Mouse (Mus musculus) gastrocnemius, adult 8-10 months (tissue): Measurements from ENCODE around the gene Cadps. TPM values are rescaled to one million over a fixed set of nuclear protein-coding genes. Genes with fewer than 3 reads are reported as not detected.
"Not testable (repeated sequence)": the region's sequence is repeated elsewhere in the genome, so short reads cannot be mapped to it uniquely, and the experiment has no call there.

Experiments
- DNase-seq, 2 experiments: peaks; one replicate each; pipeline ENCODE4 v3.0.0; 2022; ENCODE audit warnings: low spot score in 2 of 2
- total RNA-seq, 4 experiments: library from RNA; stranded (reverse); gene quantifications; 2 replicates each; pipeline ENCODE4 v1.2.4; 2022

Cadps gene
- total RNA-seq, 4 experiments from 2014 or later: 0.07 to 0.24 (median 0.22) TPM; not detected in 1

- DNase-seq: no peak
Measured at GRCm38 (mm10) chr14:12591829-12592228, 231.1 kb downstream of the Cadps start.

- DNase-seq: no peak
Measured at GRCm38 (mm10) chr14:12583536-12583935, 239.3 kb downstream of the Cadps start.

DNA sequence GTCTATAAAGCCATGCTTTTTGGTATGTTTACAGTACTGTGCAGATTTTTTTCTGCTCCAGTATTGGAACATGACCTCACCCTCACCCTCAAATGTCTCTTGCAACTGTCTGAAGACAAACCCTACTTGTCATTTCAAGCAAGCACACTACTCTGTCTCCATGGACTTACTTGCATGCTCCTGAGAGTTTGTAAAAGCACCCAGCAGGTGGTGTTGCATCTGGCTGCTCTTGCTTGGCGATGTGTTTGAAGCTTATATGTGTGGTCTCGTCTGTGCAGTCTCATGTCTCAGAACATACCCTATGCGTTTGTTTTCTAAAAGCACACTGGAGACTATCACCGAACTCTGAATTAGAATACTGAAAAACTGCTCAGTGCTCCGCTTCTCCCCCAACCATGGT, 241.2 kb downstream of the Cadps start:
- no peak for DNase-seq

DNA sequence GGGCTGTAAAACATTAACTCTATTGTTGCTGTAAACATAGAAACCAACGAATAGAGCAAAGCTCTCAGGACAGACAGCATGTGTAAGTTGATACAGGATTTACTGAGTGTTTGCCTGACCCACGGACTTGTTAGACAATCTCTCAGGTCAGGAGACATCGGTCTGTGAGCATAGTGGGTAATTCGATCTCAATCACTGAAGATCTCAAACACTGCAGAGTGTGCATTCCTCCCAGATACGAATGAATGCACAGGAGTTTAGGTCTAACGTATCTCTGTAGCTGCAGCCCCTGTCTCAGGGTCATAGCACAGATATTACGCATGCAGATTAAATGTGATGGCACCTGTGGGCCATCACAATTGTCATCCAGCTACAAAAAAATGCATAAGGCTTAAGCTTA, 242.1 kb downstream of the Cadps start:
- no peak for DNase-seq

DNA sequence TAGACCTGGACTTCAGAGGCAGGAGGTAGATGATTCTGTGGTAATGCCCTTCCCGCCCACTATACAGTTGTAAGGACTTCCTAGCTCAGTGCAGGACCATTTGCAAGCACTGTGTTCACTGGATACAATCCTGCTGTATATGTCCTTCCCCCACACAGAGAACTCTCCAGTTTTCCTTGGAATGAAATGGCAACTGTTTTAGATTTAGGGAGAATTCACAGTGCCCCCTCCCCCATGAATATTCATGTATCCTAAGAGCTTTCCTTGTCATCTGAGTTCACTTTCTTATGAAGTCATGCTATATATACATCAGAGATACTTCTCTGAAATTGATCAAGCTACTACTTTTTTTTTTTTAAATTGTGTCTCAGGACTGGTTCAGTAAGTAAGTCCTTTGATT, 244.7 kb downstream of the Cadps start:
- DNase-seq: no peak

GRCm38 (mm10) chr14:12577475-12578140, 245.3 kb downstream of the Cadps start:
- no peak for DNase-seq

- no peak for DNase-seq
Measured at GRCm38 (mm10) chr14:12575105-12575504, 247.8 kb downstream of the Cadps start.

GRCm38 (mm10) chr14:12574336-12574735, 248.5 kb downstream of the Cadps start:
- DNase-seq: no peak

GRCm38 (mm10) chr14:12561730-12562129, 261.1 kb downstream of the Cadps start:
- not testable (repeated sequence) for DNase-seq

DNA sequence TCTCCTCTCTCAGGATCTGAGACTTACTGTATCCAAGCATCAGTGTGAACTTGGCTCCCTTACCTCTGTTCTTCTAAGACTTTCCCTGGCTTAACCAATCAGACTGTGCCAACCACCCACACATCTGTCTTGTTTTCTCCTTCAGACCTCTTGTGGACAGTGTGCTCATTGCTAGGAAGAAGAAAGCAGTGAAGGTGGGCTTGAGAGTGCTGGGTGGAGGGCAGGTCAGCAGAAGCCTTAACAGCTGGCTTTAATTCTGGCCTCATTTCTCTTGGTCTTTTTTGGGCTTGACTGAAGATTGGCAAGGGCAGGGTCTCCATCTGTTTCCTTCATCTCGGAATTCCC, 262.7 kb downstream of the Cadps start:
- DNase-seq: no peak

DNA sequence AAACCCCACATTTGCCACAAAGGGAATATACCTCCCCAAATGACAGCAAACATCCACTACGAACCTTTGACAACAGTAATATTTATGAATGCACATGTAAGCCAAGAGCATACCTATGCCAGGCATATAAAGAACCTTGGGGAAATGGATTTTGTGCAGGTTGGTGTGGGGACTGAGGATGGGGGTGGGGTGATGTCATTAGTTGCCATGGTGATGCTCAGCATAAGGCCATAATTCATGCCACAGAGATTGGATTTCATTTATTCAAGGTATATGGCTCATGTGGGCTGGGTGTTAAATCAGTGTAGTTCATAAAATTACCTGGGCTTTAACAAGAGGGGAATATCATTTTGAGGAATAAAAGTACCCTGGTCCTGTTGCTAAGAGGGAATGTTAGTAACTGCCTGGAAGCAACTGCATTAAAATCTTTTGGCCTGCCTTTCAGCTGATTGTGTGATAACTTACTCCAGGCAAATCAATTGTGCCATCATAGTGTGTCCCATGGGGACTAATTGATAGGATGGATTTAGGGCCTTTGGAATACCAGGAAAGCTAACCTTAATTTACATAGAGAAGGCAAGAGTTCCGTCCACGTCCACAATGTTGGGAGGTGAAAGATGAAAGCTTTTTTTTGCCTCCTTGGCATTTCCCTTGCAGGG, 263.2 kb downstream of the Cadps start:
- DNase-seq: no peak

GRCm38 (mm10) chr14:12558920-12559573, 263.8 kb downstream of the Cadps start:
- DNase-seq: no peak

GRCm38 (mm10) chr14:12554486-12554885, 268.4 kb downstream of the Cadps start:
- DNase-seq: no peak

DNA sequence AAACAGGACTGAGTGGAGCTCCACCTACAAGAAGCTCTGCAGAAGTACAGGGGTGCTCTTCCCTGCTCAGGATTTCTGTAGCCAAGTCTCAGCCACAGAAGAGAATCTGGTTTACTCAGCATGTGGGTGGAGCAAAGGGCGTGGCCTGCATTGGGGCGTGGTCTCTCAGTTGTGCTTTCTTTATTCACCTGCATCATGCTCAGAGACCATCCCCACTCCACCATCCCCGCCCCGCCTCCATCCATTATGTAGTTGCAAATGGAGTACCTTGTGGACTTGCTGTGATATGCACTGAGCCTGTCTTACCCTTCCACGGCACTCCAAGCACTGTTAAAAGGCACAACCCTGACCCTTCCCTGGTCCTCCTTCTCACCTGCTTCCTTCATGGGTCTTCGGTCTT, 271.5 kb downstream of the Cadps start:
- no peak for DNase-seq

- no peak for DNase-seq
Measured at GRCm38 (mm10) chr14:12550931-12551330, 271.9 kb downstream of the Cadps start.

- DNase-seq: no peak
Measured at GRCm38 (mm10) chr14:12549290-12549689, 273.6 kb downstream of the Cadps start.

DNA sequence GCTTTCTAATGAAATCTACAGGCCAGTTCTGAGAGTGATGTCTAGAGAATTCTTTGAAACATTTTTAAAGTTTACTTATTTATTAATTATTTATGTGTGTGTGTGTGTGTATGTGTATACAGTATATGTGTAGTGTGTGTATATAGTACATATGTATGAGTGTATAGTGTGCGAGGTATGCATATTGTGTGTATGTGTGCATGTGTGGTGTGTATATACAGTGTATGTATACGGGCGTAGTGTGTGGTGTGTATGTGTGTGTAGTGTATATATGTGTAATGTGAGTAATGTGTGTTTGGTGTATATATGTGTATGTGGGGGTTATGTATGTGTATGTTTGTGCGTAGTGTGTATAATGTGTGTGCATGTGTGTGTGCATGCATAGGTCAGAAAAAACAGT, 275.4 kb downstream of the Cadps start:
- DNase-seq: no peak

DNA sequence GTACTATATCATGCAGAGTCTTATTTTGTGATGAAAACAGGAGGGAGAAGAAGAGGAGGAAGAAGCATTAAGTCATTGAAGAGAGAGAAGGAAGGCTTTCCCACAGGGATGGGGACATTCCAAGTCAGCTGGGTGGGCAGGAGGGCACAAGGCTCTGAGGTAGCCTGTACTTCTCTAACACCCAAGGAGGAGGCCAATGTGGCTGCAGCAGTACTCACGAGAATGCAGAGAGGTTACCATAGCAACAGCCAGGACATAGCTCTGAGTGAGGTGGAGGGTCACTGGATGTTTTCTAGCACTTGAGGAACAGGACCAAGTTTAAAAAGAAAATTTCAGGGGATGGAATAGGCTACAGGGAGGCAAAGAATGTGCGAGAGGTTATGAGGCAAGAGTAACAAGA, 281.1 kb downstream of the Cadps start:
- DNase-seq: no peak

- no peak for DNase-seq
Measured at GRCm38 (mm10) chr14:12539071-12539470, 283.8 kb downstream of the Cadps start.

DNA sequence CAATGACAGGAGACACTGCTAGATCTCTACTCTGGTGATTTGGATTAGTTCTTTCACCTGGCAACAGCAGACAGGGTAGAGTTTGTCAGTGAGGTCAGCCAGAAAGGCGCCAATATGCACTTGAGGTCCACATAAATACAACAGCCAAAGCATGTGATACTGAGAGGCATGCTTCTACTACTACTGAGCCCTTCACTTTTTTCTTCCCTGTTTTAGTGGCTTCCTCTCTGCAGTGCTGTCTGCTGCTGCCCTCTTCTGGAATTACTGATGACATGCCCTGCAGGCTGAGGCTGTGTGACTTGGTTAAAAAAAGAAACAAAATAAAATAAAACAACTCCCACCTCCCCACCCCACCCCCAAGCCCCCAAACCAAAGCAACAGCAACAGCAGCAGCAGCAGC, 291.8 kb downstream of the Cadps start:
- no peak for DNase-seq

DNA sequence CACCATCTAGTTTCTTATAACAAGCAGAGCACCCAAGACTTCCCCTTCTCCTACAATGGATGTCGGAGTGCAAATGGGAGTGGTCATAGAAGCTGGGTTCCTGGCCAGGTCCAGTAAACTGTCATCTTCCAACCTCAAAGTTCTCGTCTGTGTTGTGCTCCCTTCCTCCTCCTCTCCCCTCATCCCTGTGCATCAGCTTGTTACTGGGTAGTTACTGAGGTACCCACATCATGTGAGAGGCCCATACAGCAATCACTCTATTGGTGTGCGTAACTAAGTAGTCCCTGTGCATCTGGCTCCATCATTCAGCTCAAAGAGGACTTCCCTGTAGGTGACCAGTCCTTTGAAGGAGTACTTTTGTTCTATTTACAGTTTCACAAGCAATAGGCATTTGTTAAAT, 292.3 kb downstream of the Cadps start:
- DNase-seq: no peak

GRCm38 (mm10) chr14:12529961-12530542, 292.8 kb downstream of the Cadps start:
- DNase-seq: no peak
